Mouse (Mus musculus) brown adipose tissue, adult 24 weeks (tissue): ENCODE results near the gene Hivep3. TPM values are rescaled to one million over a fixed set of nuclear protein-coding genes. Genes with fewer than 3 reads are reported as not detected.

ENCODE experiments used
- H3K27ac ChIP-seq: fragments of 200-500 bp; replicated peaks from 2 replicates; pipeline ENCODE4 v1.5.1; 2012; ENCODE audit warnings: low read depth, mild to moderate bottlenecking, low read length
- H3K4me1 ChIP-seq: fragments of 200-500 bp; 2 replicates; pipeline ENCODE4 v1.6.1; 2012; ENCODE audit warnings: low read length, mixed read lengths; ENCODE audit not compliant: control insufficient read depth, insufficient read depth, insufficient read length
- H3K4me3 ChIP-seq: fragments of 200-500 bp; 2 replicates; pipeline ENCODE4 v1.5.1; 2012; ENCODE audit warnings: low read depth, mild to moderate bottlenecking, low read length, moderate library complexity; ENCODE audit not compliant: insufficient read depth
- polyA plus RNA-seq: library from polyadenylated mRNA; stranded (reverse); fragments of >200 nt; gene quantifications from 2 replicates; pipeline ENCODE4 v1.2.4, GENCODE M21; 2012; ENCODE audit not compliant: missing spikeins, insufficient read depth, insufficient read length

Gene Hivep3
- polyA plus RNA-seq, 1 experiment = 6.1 TPM

DNA sequence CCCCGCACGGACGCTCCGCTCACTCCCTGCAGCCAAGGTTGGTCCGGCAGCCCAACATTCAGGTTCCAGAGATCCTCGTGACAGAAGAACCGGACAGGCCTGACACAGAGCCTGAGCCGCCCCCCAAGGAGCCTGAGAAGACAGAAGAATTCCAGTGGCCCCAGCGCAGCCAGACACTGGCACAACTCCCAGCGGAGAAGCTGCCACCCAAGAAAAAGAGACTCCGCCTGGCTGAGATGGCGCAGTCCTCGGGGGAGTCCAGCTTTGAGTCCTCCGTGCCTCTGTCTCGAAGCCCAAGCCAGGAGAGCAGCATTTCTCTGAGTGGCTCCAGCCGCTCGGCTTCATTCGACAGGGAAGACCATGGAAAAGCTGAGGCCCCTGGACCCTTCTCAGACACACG is 363.4 kb downstream of the Hivep3 start:
- Histone ChIP-seq H3K4me1 (no peaks in the 10 kb centered on the region), H3K4me3 (no peak overlapping the region), H3K27ac (no peak overlapping the region)

DNA sequence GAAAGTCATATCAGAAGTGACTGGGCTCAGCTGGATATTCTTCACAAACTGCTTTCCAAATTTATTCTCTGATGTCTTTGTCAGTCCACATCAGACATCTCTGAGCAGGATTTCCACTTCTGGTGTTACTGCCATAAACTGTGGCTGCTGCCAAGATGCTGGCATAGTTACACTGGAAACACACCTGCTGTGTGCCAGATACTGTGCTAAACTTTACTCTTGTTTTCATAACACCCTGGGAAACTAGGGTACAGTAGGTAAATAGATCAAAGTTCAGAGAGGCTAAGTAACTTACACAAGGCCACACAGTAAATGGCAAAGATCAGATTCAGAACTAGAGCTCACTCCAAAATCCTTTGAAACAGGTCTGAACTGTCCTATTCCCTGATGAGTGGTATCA is 367.6 kb downstream of the Hivep3 start:
- no peak overlapping the region for H3K4me3 ChIP-seq
- no peaks in the 10 kb centered on the region for H3K4me1 ChIP-seq
- H3K27ac ChIP-seq = no peak overlapping the region

DNA sequence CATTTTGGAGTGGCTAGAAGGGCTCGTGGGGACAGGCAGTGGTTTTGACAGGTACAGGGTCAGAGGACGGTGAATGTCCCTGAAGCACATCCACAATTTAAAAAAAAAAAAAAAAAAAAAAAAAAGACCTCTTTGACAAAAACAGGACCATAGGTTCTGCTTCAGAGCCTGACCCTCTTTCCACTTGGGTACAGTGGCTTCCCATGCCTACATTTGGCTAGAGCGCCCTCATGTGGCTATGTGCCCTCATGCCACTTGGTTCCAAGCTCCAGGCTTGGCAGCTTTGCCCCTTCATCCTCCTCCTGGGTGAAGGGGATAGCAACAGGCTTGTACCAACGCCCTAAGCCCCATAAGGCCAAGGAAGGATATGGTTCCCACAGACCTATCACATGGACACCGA is 371.0 kb downstream of the Hivep3 start:
- H3K27ac ChIP-seq = no peak overlapping the region
- H3K4me3 ChIP-seq = no peak overlapping the region
- no peaks in the 10 kb centered on the region for H3K4me1 ChIP-seq

DNA sequence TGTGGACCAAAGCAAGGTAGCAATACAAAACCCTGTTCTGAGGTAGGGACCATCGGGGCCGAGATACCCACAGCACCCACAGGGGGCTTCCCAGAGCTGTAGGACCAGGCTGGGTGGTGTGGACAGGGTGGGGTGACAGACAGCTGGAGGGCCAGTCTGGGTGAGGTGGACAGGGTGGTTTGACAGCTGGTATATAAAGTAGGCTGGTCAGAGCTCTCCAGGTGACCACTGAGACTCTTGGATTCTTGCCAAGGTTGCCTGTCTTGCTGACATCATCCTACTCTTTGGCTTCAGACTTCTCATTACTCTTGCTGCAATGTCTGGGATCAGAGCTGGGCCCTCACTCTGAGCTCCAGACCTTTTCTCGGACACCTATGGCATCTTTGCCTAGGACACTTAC is 372.8 kb downstream of the Hivep3 start:
- Histone ChIP-seq H3K4me3 (no peak overlapping the region), H3K27ac (no peak overlapping the region), H3K4me1 (no peaks in the 10 kb centered on the region)

DNA sequence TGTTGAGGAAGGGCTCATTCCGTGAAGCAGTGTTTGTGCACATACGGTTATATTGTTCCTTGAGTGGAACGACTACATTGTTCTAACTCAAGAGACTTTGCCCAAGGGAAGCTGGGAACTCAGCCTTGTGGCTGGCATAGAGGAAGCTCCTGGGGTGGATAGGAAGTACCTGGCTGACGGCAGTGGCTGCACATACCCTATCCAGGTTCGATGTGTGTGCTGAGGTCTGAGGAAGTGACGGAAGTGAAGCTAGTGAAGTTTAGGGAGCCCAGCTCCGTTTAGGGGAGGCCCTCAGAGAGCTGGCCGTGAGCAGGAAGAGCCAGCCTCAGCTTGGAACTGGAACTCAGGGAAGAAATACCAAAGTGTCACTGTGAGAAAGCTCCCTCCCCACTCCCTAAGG is 374.2 kb downstream of the Hivep3 start:
- H3K4me1 ChIP-seq = no peaks in the 10 kb centered on the region
- H3K27ac ChIP-seq = no peak overlapping the region

DNA sequence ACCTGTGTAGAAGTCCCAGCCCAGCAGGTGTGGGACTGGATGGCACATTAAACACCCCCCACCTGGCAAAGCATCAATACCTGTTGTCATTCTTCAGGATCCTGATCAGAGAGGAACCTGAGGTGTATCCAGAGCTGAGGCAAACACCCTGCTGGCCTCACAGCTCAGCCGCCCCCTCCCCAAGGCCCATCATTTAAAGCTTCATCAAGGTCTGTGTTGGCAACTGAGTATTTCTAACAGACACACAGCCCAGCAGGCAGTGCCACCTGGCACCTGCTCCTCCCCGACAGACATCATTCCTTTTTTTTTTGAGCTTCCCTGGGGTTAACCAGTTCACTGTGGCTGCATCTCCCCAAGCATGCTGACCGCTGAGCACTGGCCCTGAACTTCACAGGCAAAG is 381.9 kb downstream of the Hivep3 start:
- Histone ChIP-seq H3K4me1 (no peaks in the 10 kb centered on the region), H3K27ac (no peak overlapping the region), H3K4me3 (no peak overlapping the region)

More for the DNA sequence above, 374.2 kb downstream of the Hivep3 start:
- H3K4me3 ChIP-seq = no peak overlapping the region

DNA sequence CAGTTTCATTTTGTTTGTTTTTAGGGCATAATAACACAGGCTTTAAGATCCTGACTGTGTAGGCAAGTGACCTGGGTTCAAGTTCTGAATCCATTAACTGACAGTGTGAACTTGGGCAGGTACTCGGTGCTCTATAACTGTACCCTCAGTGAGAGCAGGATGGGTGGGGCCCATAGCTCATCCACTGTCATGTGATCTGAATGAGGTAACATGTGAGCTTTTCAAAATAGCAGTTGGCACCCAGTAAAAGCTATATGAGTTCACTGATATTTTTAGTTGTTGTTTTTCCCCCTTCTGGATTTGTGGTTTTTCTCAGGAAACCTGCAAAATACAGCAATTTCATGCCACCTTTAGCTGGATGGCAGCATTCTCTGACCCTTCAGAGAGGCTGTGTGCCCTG is 382.7 kb downstream of the Hivep3 start:
- H3K4me3 ChIP-seq = no peak overlapping the region
- H3K27ac ChIP-seq = no peak overlapping the region
- no peaks in the 10 kb centered on the region for H3K4me1 ChIP-seq

DNA sequence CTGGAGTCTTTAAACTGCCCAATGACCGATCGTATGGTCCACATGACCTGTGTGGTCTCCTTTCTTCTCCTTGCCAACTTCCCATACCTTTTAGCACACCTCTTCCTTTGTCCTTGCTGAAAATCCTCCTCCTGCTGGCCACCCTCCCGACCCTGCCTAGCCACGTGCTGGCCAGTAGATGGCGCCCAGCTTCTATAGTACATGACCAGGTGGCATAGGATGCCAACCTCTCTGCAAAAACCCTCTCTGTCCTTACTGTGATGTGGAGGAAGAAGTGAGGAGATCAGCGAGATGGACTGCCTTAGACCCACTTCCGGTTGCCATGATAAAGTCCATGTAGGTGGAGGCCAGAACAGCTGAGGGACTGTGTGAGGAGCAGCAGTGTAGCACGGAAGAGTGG is 386.7 kb downstream of the Hivep3 start:
- Histone ChIP-seq H3K4me1 (no peaks in the 10 kb centered on the region), H3K27ac (no peak overlapping the region), H3K4me3 (no peak overlapping the region)

DNA sequence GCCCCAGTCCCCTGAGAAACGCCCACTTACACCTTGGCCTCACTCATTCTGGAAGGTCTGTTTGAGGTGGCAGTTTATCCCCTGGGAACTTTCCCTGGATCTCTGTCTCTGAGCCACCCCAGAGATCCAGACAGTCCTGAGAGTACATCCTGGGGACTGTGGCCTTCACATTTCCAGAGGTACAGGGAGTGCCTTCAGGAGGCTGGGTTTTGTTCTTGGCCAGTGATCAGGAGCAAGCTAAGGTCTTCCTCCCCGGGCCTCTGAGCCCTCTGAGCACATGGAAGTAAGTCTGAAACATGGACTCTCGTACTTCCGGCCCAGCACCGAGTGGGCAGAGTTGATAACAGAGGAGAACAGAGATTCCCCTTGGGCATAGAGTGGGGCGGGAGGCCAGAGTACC is 391.1 kb downstream of the Hivep3 start:
- no peak overlapping the region for H3K4me3 ChIP-seq
- H3K27ac ChIP-seq = no peak overlapping the region
- H3K4me1 ChIP-seq = no peaks in the 10 kb centered on the region

DNA sequence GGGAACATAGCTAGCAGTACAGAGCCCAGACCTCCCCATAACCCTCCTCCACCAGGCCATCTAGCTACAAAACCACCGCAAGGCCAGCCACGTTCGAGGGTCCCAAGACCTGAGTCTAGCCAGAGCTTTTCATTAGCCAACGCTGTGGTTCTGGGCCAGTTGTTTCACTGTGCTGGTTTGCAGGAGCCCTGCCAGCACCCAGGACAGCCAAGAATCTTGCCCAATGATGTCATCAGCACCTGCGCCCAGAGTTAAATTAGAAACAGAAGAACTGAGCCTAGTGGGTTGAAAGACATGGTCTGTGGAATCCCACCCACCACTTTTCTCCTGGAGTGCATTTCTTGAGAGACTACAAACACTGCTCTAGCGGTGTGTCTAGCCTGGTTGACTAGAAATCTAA is 392.5 kb downstream of the Hivep3 start:
- Histone ChIP-seq H3K4me1 (no peaks in the 10 kb centered on the region), H3K4me3 (no peak overlapping the region), H3K27ac (no peak overlapping the region)

DNA sequence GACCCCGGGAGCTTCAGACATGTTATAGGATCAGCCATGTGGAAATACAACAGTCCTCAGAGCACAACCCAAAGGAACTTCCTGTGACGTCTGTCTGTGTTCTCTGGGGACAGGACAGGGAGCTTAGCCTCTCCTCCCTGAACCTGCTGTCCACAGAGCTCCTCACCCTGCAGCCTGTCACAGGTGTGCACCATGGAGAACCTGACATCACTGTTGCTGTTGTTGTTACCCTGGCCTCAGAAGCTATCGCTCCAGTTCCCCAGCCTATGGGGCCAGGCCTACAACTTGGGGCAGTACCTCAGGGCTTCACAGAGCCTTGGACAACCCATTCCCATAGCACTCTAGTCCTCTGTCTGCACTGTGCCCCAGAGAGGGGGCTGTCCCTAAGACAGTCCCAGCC is 393.7 kb downstream of the Hivep3 start:
- no peak overlapping the region for H3K27ac ChIP-seq
- H3K4me1 ChIP-seq = no peaks in the 10 kb centered on the region
- no peak overlapping the region for H3K4me3 ChIP-seq

DNA sequence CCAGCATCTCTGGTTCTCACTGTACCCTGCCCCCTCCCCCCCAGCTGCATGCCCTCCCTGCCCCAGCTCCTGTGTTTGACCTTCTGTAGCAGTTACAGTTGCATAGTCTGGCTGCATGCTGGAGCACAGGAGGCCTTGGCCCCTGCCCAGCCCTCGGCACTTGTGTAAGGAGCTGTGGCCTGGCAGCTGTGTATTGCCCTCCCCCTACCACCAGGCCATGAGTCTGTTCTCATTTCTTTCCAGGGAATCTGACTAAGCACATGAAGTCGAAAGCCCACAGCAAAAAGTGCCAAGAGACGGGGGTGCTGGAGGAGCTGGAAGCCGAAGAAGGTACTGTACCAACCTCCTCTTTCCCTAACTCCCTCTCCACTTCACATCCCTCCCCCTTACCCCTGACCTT is 394.4 kb downstream of the Hivep3 start:
- Histone ChIP-seq H3K4me1 (no peaks in the 10 kb centered on the region), H3K27ac (no peak overlapping the region), H3K4me3 (no peak overlapping the region)

DNA sequence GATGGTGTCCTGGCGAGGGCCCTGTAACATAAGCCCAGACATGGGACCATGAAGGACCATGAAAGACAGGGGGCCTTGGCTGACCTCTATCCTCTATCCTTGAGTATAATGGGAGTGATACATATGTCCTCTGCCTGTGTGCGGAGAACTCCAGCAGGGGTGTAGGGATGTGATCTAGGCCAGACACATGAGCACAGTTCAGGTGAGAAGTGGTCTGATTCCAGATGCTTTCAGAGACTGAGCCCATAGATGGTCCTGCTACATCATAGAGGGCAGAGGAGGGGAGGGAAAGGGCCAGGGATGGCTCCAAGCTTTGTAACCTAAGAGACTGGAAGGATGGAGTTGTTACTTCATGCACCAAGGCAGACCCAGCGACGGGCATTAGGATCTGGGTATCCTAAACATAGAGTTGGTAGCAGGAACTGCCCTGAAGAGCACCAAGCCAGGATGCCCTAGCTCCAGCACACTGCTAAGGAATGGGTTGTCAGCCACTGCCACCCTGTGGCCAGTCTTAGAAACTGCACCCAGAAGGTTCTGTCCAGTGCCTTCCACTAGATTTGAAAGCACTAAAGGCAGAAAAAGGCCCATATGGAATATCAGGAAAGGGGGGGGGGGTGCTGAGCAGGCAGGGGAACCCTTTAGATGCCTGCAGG is 395.8 kb downstream of the Hivep3 start:
- no peak overlapping the region for H3K27ac ChIP-seq
- H3K4me1 ChIP-seq = no peaks in the 10 kb centered on the region
- no peak overlapping the region for H3K4me3 ChIP-seq

DNA sequence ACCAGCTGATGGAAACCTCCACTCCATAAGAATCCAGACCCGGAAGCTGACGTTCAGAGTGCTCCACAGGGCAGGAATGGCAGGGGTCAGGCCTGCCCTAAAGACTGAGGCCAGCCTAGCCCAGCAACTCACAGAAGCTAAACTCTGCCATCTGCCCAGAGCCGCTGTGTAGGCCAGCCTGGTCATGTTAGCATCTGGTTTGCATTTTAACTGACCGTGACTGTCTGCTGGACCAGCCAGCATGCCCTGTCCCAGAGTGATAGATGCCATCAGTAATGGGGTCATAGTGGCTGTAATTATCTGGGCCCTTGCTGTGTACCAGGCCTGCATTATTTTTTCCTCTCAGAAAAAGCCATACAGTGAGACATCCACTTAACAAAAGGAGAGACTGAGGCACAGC is 397.3 kb downstream of the Hivep3 start:
- Histone ChIP-seq H3K27ac (no peak overlapping the region), H3K4me1 (no peaks in the 10 kb centered on the region), H3K4me3 (no peak overlapping the region)

DNA sequence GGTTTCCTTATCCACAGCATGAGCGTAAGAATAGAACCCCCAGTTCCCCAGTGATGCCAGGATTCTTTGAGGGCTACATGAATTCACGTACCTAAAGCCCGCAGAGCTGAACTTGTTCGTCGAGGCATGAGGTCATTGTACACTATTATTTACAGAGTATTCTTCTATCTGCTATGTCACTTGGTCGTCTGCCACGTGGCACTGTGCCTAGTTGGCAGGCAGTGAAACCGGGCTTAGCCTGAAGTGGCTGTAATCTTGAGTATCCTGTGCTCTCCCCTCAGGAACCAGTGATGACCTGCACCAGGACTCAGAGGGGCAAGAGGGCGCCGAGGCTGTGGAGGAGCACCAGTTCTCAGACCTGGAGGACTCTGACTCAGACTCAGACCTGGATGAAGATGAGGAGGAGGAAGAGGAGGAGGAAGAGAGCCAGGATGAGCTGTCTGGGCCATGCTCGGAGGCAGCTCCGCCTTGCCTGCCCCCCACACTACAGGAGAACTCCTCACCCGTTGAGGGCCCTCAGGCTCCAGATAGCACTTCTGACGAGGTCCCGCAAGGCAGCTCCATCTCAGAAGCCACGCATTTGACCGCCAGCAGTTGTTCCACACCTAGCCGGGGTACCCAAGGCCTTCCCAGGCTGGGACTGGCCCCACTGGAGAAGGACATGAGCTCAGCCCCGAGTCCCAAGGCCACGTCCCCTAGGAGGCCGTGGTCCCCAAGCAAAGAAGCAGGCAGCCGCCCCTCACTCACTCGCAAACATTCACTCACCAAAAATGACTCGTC is 398.0 kb downstream of the Hivep3 start:
- Histone ChIP-seq H3K4me1 (no peaks in the 10 kb centered on the region), H3K4me3 (no peak overlapping the region), H3K27ac (no peak overlapping the region)

DNA sequence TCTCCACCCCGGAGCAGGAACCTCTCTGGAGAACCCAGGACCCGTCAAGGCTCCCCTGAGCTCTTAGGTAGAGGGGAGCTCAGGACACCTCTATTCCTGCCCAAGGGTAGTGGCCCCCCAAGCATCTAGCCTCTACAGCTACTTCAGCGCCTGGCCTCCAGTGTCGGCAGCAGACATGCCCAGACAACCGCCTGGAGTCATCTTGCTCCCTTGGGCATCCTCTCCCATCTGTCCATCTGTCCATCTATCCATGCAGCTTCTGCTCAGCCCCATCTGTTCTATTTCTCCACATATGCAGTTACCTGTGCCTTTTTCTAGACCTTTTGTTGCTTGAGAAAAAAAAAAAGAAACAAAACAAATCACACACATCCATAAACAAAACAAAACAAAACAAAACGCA is 400.6 kb downstream of the Hivep3 start:
- no peak overlapping the region for H3K4me3 ChIP-seq
- no peaks in the 10 kb centered on the region for H3K4me1 ChIP-seq
- no peak overlapping the region for H3K27ac ChIP-seq
